Mouse (Mus musculus): Measurements from ENCODE around the gene Mea1.

DNA sequence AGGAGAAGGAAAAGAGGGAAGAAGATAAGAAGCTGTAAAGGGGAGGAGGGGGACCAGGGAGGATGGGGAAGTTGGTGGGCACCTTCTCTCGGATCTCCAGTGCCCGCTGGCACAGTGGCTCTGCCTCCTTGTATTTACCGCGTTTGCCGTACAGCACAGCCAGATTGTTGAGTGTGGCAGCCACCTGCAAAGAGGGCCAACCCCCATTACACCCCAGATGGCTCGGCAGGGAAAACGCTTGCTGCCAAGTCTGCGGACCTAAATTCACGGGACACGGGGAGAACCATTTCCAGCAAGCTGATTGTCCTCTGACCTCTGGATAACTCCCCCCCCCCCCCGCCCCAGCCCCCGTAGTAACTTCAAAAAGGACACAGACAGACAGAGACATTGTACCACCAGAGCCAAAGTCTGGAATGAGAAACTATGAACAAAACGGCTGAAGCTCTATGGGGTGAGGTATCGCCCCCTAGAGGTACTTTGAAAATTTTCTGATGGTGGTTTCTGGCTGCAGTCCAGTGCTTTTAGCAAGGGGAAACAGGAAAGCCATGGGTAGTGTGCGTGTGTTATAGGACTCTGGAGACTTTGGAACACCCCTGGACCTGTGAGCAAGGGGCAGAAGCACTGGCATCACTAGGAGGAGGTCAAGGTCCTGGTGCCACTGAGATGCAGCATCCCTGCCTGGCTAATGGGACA is 41.6 kb upstream of the Mea1 start:
- TF ChIP-seq CTCF (IDR thresholded peaks at IDR 0.05; ENCODE audit: control insufficient read depth, insufficient read depth, insufficient replicate concordance, low read depth, low read length) = no peak; the same call in 1 of the 2 replicates
- TF ChIP-seq POLR2A (IDR thresholded peaks at IDR 0.05; ENCODE audit: control insufficient read depth, low read depth, low read length) = no peak
